Mouse (Mus musculus) liver, embryonic 14.5 days (tissue): Measurements from ENCODE around the gene Naf1. TPM values are rescaled to one million over a fixed set of nuclear protein-coding genes. Genes with fewer than 3 reads are reported as not detected.

ENCODE experiments used
- ATAC-seq: fragments of 200-750 bp; cut with Nextera tagmentation; 2 replicates; pipeline ENCODE4 v1.8.0; 2017; ENCODE audit warnings: moderate number of reproducible peaks, mild to moderate bottlenecking, moderate library complexity; ENCODE audit not compliant: insufficient read depth
- DNase-seq, 3 experiments: peaks; one replicate each; pipeline ENCODE4 v3.0.0-alpha.2; 2012 to 2013; ENCODE audit warnings: low read depth in 3 of 3, low spot score in 3 of 3
- H3K27ac ChIP-seq: fragments of 300-500 bp; sonication (generic); 2 replicates; pipeline ENCODE4 v1.5.1; 2014; ENCODE audit warnings: moderate library complexity, mild to moderate bottlenecking, control low read depth, inconsistent platforms
- H3K27me3 ChIP-seq: fragments of 300-500 bp; sonication (generic); 2 replicates; pipeline ENCODE4 v1.6.1; 2014; ENCODE audit warnings: mild to moderate bottlenecking, low read length, moderate library complexity; ENCODE audit not compliant: control insufficient read depth, insufficient read depth
- H3K36me3 ChIP-seq: fragments of 300-500 bp; sonication (generic); replicated peaks from 2 replicates; pipeline ENCODE4 v1.6.1; 2014; ENCODE audit warnings: low read depth; ENCODE audit not compliant: control insufficient read depth, insufficient read depth
- H3K4me1 ChIP-seq, 2 experiments: fragments of 200-500 bp in 1 of 2; fragments of 300-500 bp in 1 of 2; sonication (generic) in 1 of 2; replicated peaks; 2 replicates each; pipeline ENCODE4 v1.6.1; 2012 to 2014; ENCODE audit warnings: antibody characterized with exemption in 1 of 2, inconsistent platforms in 1 of 2, low read length in 1 of 2; ENCODE audit not compliant: control insufficient read depth in 2 of 2, insufficient read depth in 2 of 2
- H3K4me2 ChIP-seq: fragments of 300-500 bp; sonication (generic); 2 replicates; pipeline ENCODE4 v1.6.1; 2014; ENCODE audit warnings: low read depth, mild to moderate bottlenecking, control low read depth, moderate library complexity
- H3K4me3 ChIP-seq, 2 experiments: fragments of 200-500 bp in 1 of 2; fragments of 300-500 bp in 1 of 2; sonication (generic) in 1 of 2; 2 replicates each; pipeline ENCODE4 v1.5.1; 2012 to 2014; ENCODE audit warnings: low read depth in 2 of 2, low read length in 2 of 2, mild to moderate bottlenecking in 2 of 2, control low read depth in 1 of 2, inconsistent platforms in 1 of 2, moderate library complexity in 1 of 2; ENCODE audit not compliant: insufficient read depth in 1 of 2
- H3K9ac ChIP-seq: fragments of 300-500 bp; sonication (generic); replicated peaks from 2 replicates; pipeline ENCODE4 v1.6.1; 2014; ENCODE audit warnings: mild to moderate bottlenecking, control low read depth, moderate library complexity
- H3K9me3 ChIP-seq: fragments of 300-500 bp; sonication (generic); 2 replicates; pipeline ENCODE4 v1.6.1; 2016; ENCODE audit warnings: low read length, mixed read lengths; ENCODE audit not compliant: control insufficient read depth
- CTCF ChIP-seq: IDR thresholded peaks from 2 replicates; pipeline ENCODE4 v1.5.1; 2016; ENCODE audit warnings: antibody characterized with exemption, low read depth, control low read depth
- EP300 ChIP-seq: IDR thresholded peaks from 2 replicates; pipeline ENCODE4 v1.6.1; 2016; ENCODE audit warnings: antibody characterized with exemption, low read depth
- WGBS: fragments of 180-500 bp; shearing (Covaris S2); extraction: QIAGEN DNeasy Blood & Tissue Kit; methylation state at CpG from one replicate; pipeline ENCODE4 v1.1.7; 2014; ENCODE audit not compliant: insufficient replicate concordance; 5-methylcytosine and 5-hydroxymethylcytosine counted together
- polyA plus RNA-seq, 2 experiments: library from polyadenylated mRNA; depleted of rRNA in 1 of 2; stranded (reverse) in 1 of 2; unstranded in 1 of 2; fragments of >200 nt; fragmentation: Nextera tagmentation in 1 of 2; extraction: Ambion mirVana in 1 of 2; gene quantifications; 2 replicates each; pipeline versions ENCODE4 v1.2.1 to v1.2.3; 2012 to 2014

The Naf1 gene
- polyA plus RNA-seq, 2 experiments: 2.5 to 3.6 TPM

GRCm38 (mm10) chr8:66867679-66868078 is 7.7 kb downstream of the Naf1 start:
- ATAC-seq (no peak), DNase-seq (no peak)
- Histone ChIP-seq H3K27ac (no peak overlapping the region), H3K9ac (no peak overlapping the region), H3K9me3 (no peaks in the 10 kb centered on the region), H3K36me3 (no peaks in the 10 kb centered on the region), H3K4me3 (no peak overlapping the region), H3K27me3 (no peaks in the 10 kb centered on the region), H3K4me1 (no peaks in the 10 kb centered on the region; a peak in 1 of 4 replicates), H3K4me2 (no peak overlapping the region)
- 51% methylated on average over 3 of the region's 3 CpGs for WGBS
- no peak for TF ChIP-seq CTCF
- TF ChIP-seq EP300: no peak

GRCm38 (mm10) chr8:66869211-66869932 is 9.4 kb downstream of the Naf1 start:
- Histone ChIP-seq H3K9me3 (no peaks in the 10 kb centered on the region), H3K36me3 (no peaks in the 10 kb centered on the region), H3K4me3 (no peak overlapping the region), H3K27ac (no peak overlapping the region), H3K4me2 (no peak overlapping the region), H3K9ac (no peak overlapping the region), H3K27me3 (no peaks in the 10 kb centered on the region), H3K4me1 (no peaks in the 10 kb centered on the region)
- no peak for DNase-seq
- TF ChIP-seq EP300 (no peak), CTCF (no peak)
- no peak for ATAC-seq
- WGBS: 29% methylated on average over 1 of the region's 1 CpGs

- WGBS: 37% methylated on average over 1 of the region's 1 CpGs
- Histone ChIP-seq H3K9ac (no peak overlapping the region), H3K9me3 (no peaks in the 10 kb centered on the region), H3K4me2 (no peak overlapping the region), H3K36me3 (no peaks in the 10 kb centered on the region), H3K27ac (no peak overlapping the region), H3K4me1 (no peaks in the 10 kb centered on the region), H3K4me3 (no peak overlapping the region), H3K27me3 (no peaks in the 10 kb centered on the region)
- DNase-seq (no peak), ATAC-seq (no peak)
- TF ChIP-seq EP300 (no peak), CTCF (no peak)
Measured at GRCm38 (mm10) chr8:66883866-66884265, 23.8 kb downstream of the Naf1 start.

GRCm38 (mm10) chr8:66891879-66892278 is 31.9 kb downstream of the Naf1 start:
- no peak for ATAC-seq
- no peak overlapping the region for H3K4me3 ChIP-seq
- 65% methylated on average over 2 of the region's 2 CpGs for WGBS

GRCm38 (mm10) chr8:66905000-66905399 is 45.0 kb downstream of the Naf1 start:
- Histone ChIP-seq H3K9ac (no peak overlapping the region), H3K27ac (no peak overlapping the region), H3K4me2 (no peak overlapping the region), H3K9me3 (no peaks in the 10 kb centered on the region), H3K36me3 (no peaks in the 10 kb centered on the region), H3K27me3 (no peaks in the 10 kb centered on the region), H3K4me1 (no peaks in the 10 kb centered on the region), H3K4me3 (no peak overlapping the region)
- ATAC-seq (no peak), DNase-seq (no peak)
- 58% methylated on average over 2 of the region's 2 CpGs for WGBS
- TF ChIP-seq CTCF (no peak), EP300 (no peak)

More at GRCm38 (mm10) chr8:66891879-66892278, 31.9 kb downstream of the Naf1 start:
- H3K27me3 ChIP-seq: no peaks in the 10 kb centered on the region
- no peaks in the 10 kb centered on the region for H3K36me3 ChIP-seq
- TF ChIP-seq EP300 (no peak), CTCF (no peak)
- no peak overlapping the region for H3K27ac ChIP-seq
- H3K4me2 ChIP-seq: no peak overlapping the region
- no peak for DNase-seq
- H3K9me3 ChIP-seq: no peaks in the 10 kb centered on the region
- H3K9ac ChIP-seq: no peak overlapping the region
- H3K4me1 ChIP-seq: no peaks in the 10 kb centered on the region
